In the genomic region with DNA sequence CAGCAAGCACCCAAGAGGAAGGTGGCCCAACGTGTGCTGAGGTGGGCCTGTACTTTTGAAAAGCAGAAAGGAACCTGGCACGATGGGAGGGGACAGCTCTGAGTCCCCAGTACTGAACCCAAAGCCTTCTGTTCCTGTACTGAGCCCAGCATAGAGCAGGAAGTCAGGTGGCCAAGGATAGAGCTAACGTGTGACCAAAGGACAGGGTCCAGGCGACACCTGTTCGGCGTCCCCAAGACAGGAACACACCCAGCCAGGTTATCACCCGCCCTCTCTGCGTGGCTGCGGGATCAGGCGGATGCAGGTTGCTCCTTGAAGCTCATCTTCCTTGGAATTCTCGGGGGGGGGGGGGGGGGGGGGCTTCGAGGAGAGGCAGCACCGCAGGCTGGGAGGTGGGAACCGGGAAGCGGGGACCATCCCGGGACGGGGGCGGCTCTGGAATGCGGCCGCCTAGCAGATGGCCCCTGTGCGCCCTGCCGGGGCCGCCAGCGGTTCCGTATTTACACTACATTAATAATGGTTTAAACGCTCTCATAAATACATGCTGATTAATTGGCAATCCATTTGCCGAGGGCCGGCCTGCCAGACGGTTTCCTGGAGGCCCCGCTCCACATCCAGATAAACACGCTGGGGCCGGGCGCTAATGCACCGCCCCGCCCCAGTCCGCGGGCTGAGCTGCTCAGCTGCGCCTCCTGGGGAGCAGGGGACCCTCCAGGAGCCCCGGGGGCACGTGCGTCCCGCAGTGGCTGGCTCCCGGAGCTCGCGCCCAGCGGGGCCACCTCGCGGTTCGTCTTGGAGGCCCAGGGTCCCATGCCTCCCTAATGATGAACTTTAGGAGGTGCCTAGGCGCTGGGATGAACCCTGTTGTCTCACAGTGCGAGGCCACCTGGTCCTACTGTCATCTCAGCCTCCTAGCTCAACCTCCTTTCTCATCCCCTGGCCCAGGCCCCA, we compare ENCODE assay signal across 8 mouse cellular contexts.
DNase-seq lines count a peak whose midpoint lies in the region; ATAC-seq and TF ChIP-seq lines count a peak whose summit lies in the region.

No protein-coding gene starts in this region.

- 0 out of 2 replicates have a peak, but pooled peaks have one; percentile 9 for TF ChIP-seq CTCF in forebrain, postnatal 0 days (IDR thresholded peaks at IDR 0.05; ENCODE audit: low read depth)

- H3K9ac ChIP-seq in ES-E14 (ENCODE audit: insufficient read depth, low read depth, low read length, poor library complexity, severe bottlenecking) = peak overlapping the region; percentile 23; the same call in 1 of the 2 replicates
- no peak overlapping the region for H3K9ac ChIP-seq in forebrain, postnatal 0 days
- peak overlapping the region; percentile 39; the same call in 1 of the 2 replicates for H3K9ac ChIP-seq in midbrain, embryonic 14.5 days (replicated peaks; ENCODE audit: low read length)

- peaks cover 23% of the 10 kb centered on the region for H3K27me3 ChIP-seq in forebrain, postnatal 0 days (ENCODE audit: insufficient read depth, low read length)
- peaks cover 95% of the 10 kb centered on the region for H3K27me3 ChIP-seq in limb, embryonic 10.5 days (ENCODE audit: low read depth, poor library complexity, severe bottlenecking)
- H3K27me3 ChIP-seq in midbrain, embryonic 14.5 days (ENCODE audit: control insufficient read depth, insufficient read depth, low read length) = peaks cover 38% of the 10 kb centered on the region; the same call in 1 of the 2 replicates

- H3K4me2 ChIP-seq in forebrain, postnatal 0 days (ENCODE audit: low read depth) = peak overlapping the region; percentile 51
- peak overlapping the region; percentile 52 for H3K4me2 ChIP-seq in midbrain, embryonic 14.5 days (ENCODE audit: low read length)

- in situ Hi-C loops in ES-E14 (cut with MboI; ENCODE audit: low sequenced_read_pairs in 2 of 2, unreplicated experiment in 2 of 2) = no loop called here

- ATAC-seq in forebrain, postnatal 0 days = 0 out of 2 replicates have a peak, but pooled peaks have one; percentile 32
- ATAC-seq in midbrain, embryonic 14.5 days (ENCODE audit: low FRiP score, low TSS enrichment) = no peak; the same call in 1 of the 2 replicates

- no peak overlapping the region for H3K27ac ChIP-seq in ES-E14 (ENCODE audit: insufficient read depth, low read depth, low read length, poor library complexity, severe bottlenecking)
- no peak overlapping the region for H3K27ac ChIP-seq in forebrain, postnatal 0 days (ENCODE audit: low read depth, low read length)
- no peak overlapping the region; the same call in 1 of the 2 replicates for H3K27ac ChIP-seq in limb, embryonic 10.5 days
- H3K27ac ChIP-seq in midbrain, embryonic 14.5 days (replicated peaks; ENCODE audit: low read depth, low read length) = no peak overlapping the region

- peak overlapping the region; percentile 52 to 60 for H3K4me3 ChIP-seq in ES-E14 (ENCODE audit: insufficient read depth in 1 of 2, low read depth in 1 of 2, low read length in 2 of 2, poor library complexity in 1 of 2, severe bottlenecking in 1 of 2)
- H3K4me3 ChIP-seq in forebrain, postnatal 0 days (ENCODE audit: low read depth, low read length) = peak overlapping the region; percentile 21
- peak overlapping the region; percentile 42 for H3K4me3 ChIP-seq in limb, embryonic 10.5 days
- H3K4me3 ChIP-seq in midbrain, embryonic 14.5 days (replicated peaks; ENCODE audit: low read depth, low read length) = peak overlapping the region; percentile 21

- peaks cover 0 to 4% of the 10 kb centered on the region in 2 experiments; a peak in 1 of 4 replicates for H3K4me1 ChIP-seq in ES-E14 (ENCODE audit: control insufficient read depth in 2 of 2, insufficient read depth in 2 of 2, low read length in 2 of 2, poor library complexity in 1 of 2)
- H3K4me1 ChIP-seq in forebrain, postnatal 0 days (ENCODE audit: insufficient read depth) = no peaks in the 10 kb centered on the region
- H3K4me1 ChIP-seq in limb, embryonic 10.5 days = peaks cover 51% of the 10 kb centered on the region
- peaks cover 10% of the 10 kb centered on the region for H3K4me1 ChIP-seq in midbrain, embryonic 14.5 days (ENCODE audit: control insufficient read depth, insufficient read depth, low read length)

- WGBS in forebrain, postnatal 0 days = 5% methylated on average over 45 of the region's 51 CpGs
- WGBS in limb, embryonic 10.5 days = 1% methylated on average over 49 of the region's 51 CpGs
- 2% methylated on average over 50 of the region's 51 CpGs for WGBS in midbrain, embryonic 14.5 days

- H3K9me3 ChIP-seq in ES-E14 (ENCODE audit: control insufficient read depth, insufficient read depth, low read depth, low read length) = no peaks in the 10 kb centered on the region
- H3K9me3 ChIP-seq in forebrain, postnatal 0 days (ENCODE audit: low read length) = no peaks in the 10 kb centered on the region
- H3K9me3 ChIP-seq in limb, embryonic 10.5 days (replicated peaks) = no peaks in the 10 kb centered on the region
- no peaks in the 10 kb centered on the region for H3K9me3 ChIP-seq in midbrain, embryonic 14.5 days (ENCODE audit: control insufficient read depth, low read length)

- DNase-seq in adrenal gland, postnatal 25 days = peak; percentile 11
- no peak for DNase-seq in adrenal gland, adult 18-20 months (ENCODE audit: low spot score in 2 of 2)
- DNase-seq in ES-E14 (ENCODE audit: low read depth, low spot score) = no peak
- peak; percentile 18 for DNase-seq in forebrain, postnatal 0 days
- DNase-seq in limb, embryonic 10.5 days (ENCODE audit: low spot score) = peak; percentile 68
- peak; percentile 65 for DNase-seq in midbrain, embryonic 14.5 days
- no peak for DNase-seq in right cerebral cortex, adult 2 months (ENCODE audit: low spot score in 2 of 2)
- DNase-seq in cerebellum, postnatal 36 days = no peak

- H3K36me3 ChIP-seq in ES-E14 (ENCODE audit: control insufficient read depth, insufficient read depth, low read length, poor library complexity, severe bottlenecking) = no peaks in the 10 kb centered on the region
- H3K36me3 ChIP-seq in forebrain, postnatal 0 days (ENCODE audit: insufficient read depth) = no peaks in the 10 kb centered on the region
- H3K36me3 ChIP-seq in limb, embryonic 10.5 days = no peaks in the 10 kb centered on the region
- H3K36me3 ChIP-seq in midbrain, embryonic 14.5 days (ENCODE audit: control insufficient read depth, insufficient read depth, low read length) = no peaks in the 10 kb centered on the region

TF ChIP-seq in ES-E14, 5 proteins besides CTCF, POLR2A, EP300 and RAD21:
- TF ChIP-seq ZC3H11A (IDR thresholded peaks at IDR 0.05; ENCODE audit: borderline replicate concordance, low read depth, low read length) = no peak
- TF ChIP-seq ZNF384 (IDR thresholded peaks at IDR 0.05; ENCODE audit: low read depth, low read length) = no peak
- TF ChIP-seq MAFK (IDR thresholded peaks at IDR 0.05; ENCODE audit: insufficient read depth, low read depth, low read length) = no peak
- no peak for TF ChIP-seq HCFC1 (IDR thresholded peaks at IDR 0.05; ENCODE audit: borderline replicate concordance, insufficient read depth, low read length)
- TF ChIP-seq CHD2 (IDR thresholded peaks at IDR 0.05; ENCODE audit: low read depth, low read length) = no peak
TF ChIP-seq in ES-E14: peak in this region for 0.

Comparison
In these comparisons a context has a peak if more than half of its experiments do, and no peak if none do; other contexts are left out.
1. DNase-seq: peak in adrenal gland, postnatal 25 days (single experiment), forebrain, postnatal 0 days (single experiment), limb, embryonic 10.5 days (single experiment) and midbrain, embryonic 14.5 days (single experiment); none in adrenal gland, adult 18-20 months (0 of 2), ES-E14 (single experiment), right cerebral cortex, adult 2 months (0 of 2) and cerebellum, postnatal 36 days (0 of 2).
2. Peak in every context shown above with its lines, with median percentiles within 50 percentile points of each other: H3K4me3 ChIP-seq.